Mouse (Mus musculus): Measurements from ENCODE around the gene Actb.

DNA sequence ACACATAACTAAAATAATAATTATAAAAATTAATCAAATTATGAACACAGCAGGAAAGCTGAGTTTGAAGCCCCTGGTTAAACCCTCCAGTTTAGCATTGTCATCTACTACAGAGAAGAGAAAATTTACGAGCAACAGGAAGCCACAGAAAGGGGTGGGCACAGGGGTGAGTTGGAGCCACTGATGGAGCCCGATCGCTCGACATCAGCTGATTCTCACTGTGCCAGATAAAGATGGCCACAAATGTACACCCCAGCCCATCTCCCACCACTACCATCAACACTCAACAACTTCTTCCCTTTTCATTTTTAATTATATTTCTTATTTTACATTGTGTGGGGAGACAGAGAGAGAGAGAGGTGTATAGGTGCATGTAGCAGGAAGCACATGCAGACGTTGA lies 9.8 kb downstream of the Actb start:
- no peak for TF ChIP-seq CTCF (IDR thresholded peaks at IDR 0.05)
- TF ChIP-seq EP300 (IDR thresholded peaks at IDR 0.05) = no peak

All from lung, postnatal 0 days (tissue).